Mouse (Mus musculus): ENCODE data around the gene Efna5. TPM values are rescaled to one million over a fixed set of nuclear protein-coding genes. Genes with fewer than 3 reads are reported as not detected.
A peak's percentile ranks its signal among the peaks of the same experiment; 100 is the strongest.

The Efna5 gene
- polyA plus RNA-seq, 1 experiment from 2014 or later = 65.4 TPM

DNA sequence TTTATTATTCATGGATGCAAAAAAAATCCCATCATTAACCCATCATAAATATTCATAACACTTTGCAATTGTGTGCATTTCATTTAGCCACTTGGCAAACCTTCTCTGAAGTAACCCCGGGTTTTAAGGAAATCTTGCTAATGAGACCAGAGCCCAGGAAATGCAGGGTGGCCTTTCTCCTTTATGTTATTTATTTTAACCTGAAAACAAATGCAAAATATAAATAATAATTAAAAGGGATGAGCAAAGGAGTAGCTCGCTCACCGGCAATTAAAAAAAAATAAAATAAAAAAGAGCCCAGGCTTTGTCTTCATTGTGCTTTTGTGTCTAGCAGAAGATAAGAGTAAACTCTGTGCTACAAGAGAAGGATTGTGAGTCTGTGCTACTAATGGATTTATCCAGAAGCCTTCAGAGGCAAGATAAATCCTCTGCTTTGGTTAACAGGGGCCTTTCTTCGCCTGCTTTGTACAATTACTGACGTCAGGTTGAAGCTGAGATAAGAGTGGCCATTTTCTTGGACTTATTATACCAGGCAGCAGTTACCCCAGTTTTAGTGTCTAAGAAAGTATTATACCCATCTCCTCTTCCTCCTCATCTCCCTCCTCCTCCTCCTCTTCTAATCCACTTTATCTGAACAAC, 288.6 kb downstream of the Efna5 start:
- Histone ChIP-seq H3K9me3 (ENCODE audit: control insufficient read depth, low read length) (no peaks in the 10 kb centered on the region), H3K4me3 (ENCODE audit: low read depth, low read length) (no peak overlapping the region), H3K27ac (ENCODE audit: low read depth, low read length) (no peak overlapping the region), H3K4me2 (ENCODE audit: low read depth, low read length) (no peak overlapping the region), H3K36me3 (ENCODE audit: control insufficient read depth, insufficient read depth, low read length) (no peaks in the 10 kb centered on the region), H3K9ac (replicated peaks; ENCODE audit: low read depth, low read length) (no peak overlapping the region), H3K27me3 (ENCODE audit: control insufficient read depth, insufficient read depth, low read length) (no peaks in the 10 kb centered on the region), H3K4me1 (ENCODE audit: control insufficient read depth, insufficient read depth, low read length) (no peaks in the 10 kb centered on the region)
- ATAC-seq (ENCODE audit: low read depth) = no peak
- 71% methylated on average over 5 of the region's 5 CpGs for WGBS

GRCm38 (mm10) chr17:62591581-62592435, 289.3 kb downstream of the Efna5 start:
- Histone ChIP-seq H3K27ac (ENCODE audit: low read depth, low read length) (no peak overlapping the region), H3K9ac (replicated peaks; ENCODE audit: low read depth, low read length) (no peak overlapping the region), H3K27me3 (ENCODE audit: control insufficient read depth, insufficient read depth, low read length) (no peaks in the 10 kb centered on the region), H3K36me3 (ENCODE audit: control insufficient read depth, insufficient read depth, low read length) (no peaks in the 10 kb centered on the region), H3K4me2 (ENCODE audit: low read depth, low read length) (no peak overlapping the region), H3K9me3 (ENCODE audit: control insufficient read depth, low read length) (no peaks in the 10 kb centered on the region), H3K4me3 (ENCODE audit: low read depth, low read length) (no peak overlapping the region), H3K4me1 (ENCODE audit: control insufficient read depth, insufficient read depth, low read length) (no peaks in the 10 kb centered on the region)
- 0 out of 2 replicates have a peak, but pooled peaks have one; percentile 4 for ATAC-seq (ENCODE audit: low read depth)
- WGBS = 66% methylated on average over 10 of the region's 10 CpGs

GRCm38 (mm10) chr17:62590685-62591460, 290.2 kb downstream of the Efna5 start:
- ATAC-seq (ENCODE audit: low read depth) = no peak
- no peak overlapping the region for H3K9ac ChIP-seq (replicated peaks; ENCODE audit: low read depth, low read length)
- H3K9me3 ChIP-seq (ENCODE audit: control insufficient read depth, low read length) = no peaks in the 10 kb centered on the region
- no peaks in the 10 kb centered on the region for H3K27me3 ChIP-seq (ENCODE audit: control insufficient read depth, insufficient read depth, low read length)
- H3K4me1 ChIP-seq (ENCODE audit: control insufficient read depth, insufficient read depth, low read length) = no peaks in the 10 kb centered on the region
- H3K4me3 ChIP-seq (ENCODE audit: low read depth, low read length) = no peak overlapping the region
- H3K27ac ChIP-seq (ENCODE audit: low read depth, low read length) = no peak overlapping the region
- WGBS = 76% methylated on average over 9 of the region's 9 CpGs
- no peaks in the 10 kb centered on the region for H3K36me3 ChIP-seq (ENCODE audit: control insufficient read depth, insufficient read depth, low read length)
- no peak overlapping the region for H3K4me2 ChIP-seq (ENCODE audit: low read depth, low read length)

DNA sequence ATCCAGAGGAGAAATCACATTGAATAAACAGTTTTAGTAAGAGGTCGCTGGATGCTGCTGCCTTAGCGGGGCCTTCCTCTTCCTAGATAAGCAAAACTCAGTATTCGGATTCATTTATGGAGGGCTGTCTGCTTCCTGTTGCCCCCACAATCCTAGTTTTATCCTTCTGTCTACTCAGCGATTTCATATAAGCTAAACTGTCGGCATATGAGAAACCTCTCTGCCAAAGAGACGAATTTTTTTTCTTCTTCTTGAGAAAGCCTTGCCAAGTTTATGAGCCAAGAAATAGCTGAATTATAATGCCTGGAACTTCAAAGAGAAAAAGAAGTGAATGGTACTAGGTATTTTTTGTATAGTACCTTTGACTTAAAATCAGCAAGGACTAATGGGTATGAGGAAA, 301.0 kb downstream of the Efna5 start:
- H3K36me3 ChIP-seq (ENCODE audit: control insufficient read depth, insufficient read depth, low read length) = no peaks in the 10 kb centered on the region
- no peak overlapping the region for H3K4me2 ChIP-seq (ENCODE audit: low read depth, low read length)
- no peak overlapping the region for H3K9ac ChIP-seq (replicated peaks; ENCODE audit: low read depth, low read length)
- no peaks in the 10 kb centered on the region for H3K4me1 ChIP-seq (ENCODE audit: control insufficient read depth, insufficient read depth, low read length)
- 79% methylated on average over 6 of the region's 6 CpGs for WGBS
- ATAC-seq (ENCODE audit: low read depth) = no peak
- no peaks in the 10 kb centered on the region for H3K27me3 ChIP-seq (ENCODE audit: control insufficient read depth, insufficient read depth, low read length)
- no peak overlapping the region for H3K4me3 ChIP-seq (ENCODE audit: low read depth, low read length)
- no peaks in the 10 kb centered on the region for H3K9me3 ChIP-seq (ENCODE audit: control insufficient read depth, low read length)
- no peak overlapping the region for H3K27ac ChIP-seq (ENCODE audit: low read depth, low read length)

DNA sequence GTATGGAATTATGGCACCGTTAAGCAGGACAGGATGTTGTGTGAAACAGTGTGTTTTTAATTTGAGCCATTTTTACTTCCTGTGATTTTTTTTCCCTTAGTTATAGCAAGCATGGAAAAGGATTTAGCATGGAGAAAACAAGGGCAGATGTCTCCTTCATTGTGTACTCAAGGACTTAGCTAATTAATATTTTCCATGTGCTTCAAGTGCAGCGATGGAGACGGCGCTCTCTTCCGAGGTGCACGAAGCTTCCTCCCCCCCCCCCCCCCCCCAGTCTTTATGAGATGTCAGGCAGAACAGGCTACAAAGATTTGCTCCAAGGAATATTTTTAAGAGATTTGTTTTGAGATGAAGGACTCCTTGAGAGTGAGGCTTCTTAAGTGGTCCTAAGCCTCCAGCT, 301.5 kb downstream of the Efna5 start:
- Histone ChIP-seq H3K4me3 (ENCODE audit: low read depth, low read length) (no peak overlapping the region), H3K27ac (ENCODE audit: low read depth, low read length) (no peak overlapping the region), H3K36me3 (ENCODE audit: control insufficient read depth, insufficient read depth, low read length) (no peaks in the 10 kb centered on the region), H3K9me3 (ENCODE audit: control insufficient read depth, low read length) (no peaks in the 10 kb centered on the region), H3K9ac (replicated peaks; ENCODE audit: low read depth, low read length) (no peak overlapping the region), H3K4me2 (ENCODE audit: low read depth, low read length) (no peak overlapping the region), H3K27me3 (ENCODE audit: control insufficient read depth, insufficient read depth, low read length) (no peaks in the 10 kb centered on the region), H3K4me1 (ENCODE audit: control insufficient read depth, insufficient read depth, low read length) (no peaks in the 10 kb centered on the region)
- no peak for ATAC-seq (ENCODE audit: low read depth)
- WGBS = 50% methylated on average over 6 of the region's 6 CpGs

- H3K9ac ChIP-seq (replicated peaks; ENCODE audit: low read depth, low read length) = no peak overlapping the region
- no peaks in the 10 kb centered on the region for H3K36me3 ChIP-seq (ENCODE audit: control insufficient read depth, insufficient read depth, low read length)
- H3K9me3 ChIP-seq (ENCODE audit: control insufficient read depth, low read length) = no peaks in the 10 kb centered on the region
- H3K27me3 ChIP-seq (ENCODE audit: control insufficient read depth, insufficient read depth, low read length) = no peaks in the 10 kb centered on the region
- no peak overlapping the region for H3K4me2 ChIP-seq (ENCODE audit: low read depth, low read length)
- H3K4me1 ChIP-seq (ENCODE audit: control insufficient read depth, insufficient read depth, low read length) = no peaks in the 10 kb centered on the region
- H3K27ac ChIP-seq (ENCODE audit: low read depth, low read length) = no peak overlapping the region
- H3K4me3 ChIP-seq (ENCODE audit: low read depth, low read length) = no peak overlapping the region
- 91% methylated on average over 9 of the region's 9 CpGs for WGBS
- no peak for ATAC-seq (ENCODE audit: low read depth)
Measured at GRCm38 (mm10) chr17:62574499-62575265, 306.4 kb downstream of the Efna5 start.

DNA sequence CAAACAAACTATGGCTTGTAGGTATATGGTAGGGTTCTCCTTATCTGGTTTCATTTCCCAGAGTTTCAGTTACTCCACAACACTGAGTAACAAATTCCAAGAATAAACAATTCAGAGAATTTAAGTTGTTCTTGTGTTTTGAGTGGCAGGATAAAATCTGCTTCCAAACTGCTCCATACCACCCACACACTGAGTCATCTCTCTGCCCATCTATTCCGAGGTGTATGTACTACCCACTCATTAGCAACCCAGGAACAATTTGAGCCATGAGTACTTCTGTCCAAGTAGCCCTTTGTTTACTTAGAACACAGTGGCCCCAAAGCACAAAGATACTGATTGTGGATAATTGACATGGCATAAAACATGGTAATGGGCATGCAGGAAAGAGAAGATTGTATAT, 311.0 kb downstream of the Efna5 start:
- no peak for ATAC-seq (ENCODE audit: low read depth)
- no peaks in the 10 kb centered on the region for H3K9me3 ChIP-seq (ENCODE audit: control insufficient read depth, low read length)
- H3K4me2 ChIP-seq (ENCODE audit: low read depth, low read length) = no peak overlapping the region
- no peaks in the 10 kb centered on the region for H3K36me3 ChIP-seq (ENCODE audit: control insufficient read depth, insufficient read depth, low read length)
- H3K4me1 ChIP-seq (ENCODE audit: control insufficient read depth, insufficient read depth, low read length) = peaks cover 7% of the 10 kb centered on the region; the same call in 1 of the 2 replicates
- H3K27me3 ChIP-seq (ENCODE audit: control insufficient read depth, insufficient read depth, low read length) = no peaks in the 10 kb centered on the region
- H3K27ac ChIP-seq (ENCODE audit: low read depth, low read length) = no peak overlapping the region
- H3K9ac ChIP-seq (replicated peaks; ENCODE audit: low read depth, low read length) = no peak overlapping the region
- no peak overlapping the region for H3K4me3 ChIP-seq (ENCODE audit: low read depth, low read length)
- 71% methylated on average over 1 of the region's 1 CpGs for WGBS

- H3K36me3 ChIP-seq (ENCODE audit: control insufficient read depth, insufficient read depth, low read length) = no peaks in the 10 kb centered on the region
- ATAC-seq (ENCODE audit: low read depth) = peak; percentile 63; the same call in 1 of the 2 replicates
Measured at GRCm38 (mm10) chr17:62568019-62568418, 313.1 kb downstream of the Efna5 start.

More at GRCm38 (mm10) chr17:62568019-62568418, 313.1 kb downstream of the Efna5 start:
- no peak overlapping the region for H3K4me2 ChIP-seq (ENCODE audit: low read depth, low read length)
- no peak overlapping the region for H3K4me3 ChIP-seq (ENCODE audit: low read depth, low read length)
- peaks cover 7% of the 10 kb centered on the region; the same call in 1 of the 2 replicates for H3K4me1 ChIP-seq (ENCODE audit: control insufficient read depth, insufficient read depth, low read length)
- WGBS = 16% methylated on average over 4 of the region's 4 CpGs
- H3K9ac ChIP-seq (replicated peaks; ENCODE audit: low read depth, low read length) = no peak overlapping the region
- no peaks in the 10 kb centered on the region for H3K9me3 ChIP-seq (ENCODE audit: control insufficient read depth, low read length)
- H3K27me3 ChIP-seq (ENCODE audit: control insufficient read depth, insufficient read depth, low read length) = no peaks in the 10 kb centered on the region
- H3K27ac ChIP-seq (ENCODE audit: low read depth, low read length) = no peak overlapping the region; the same call in 1 of the 2 replicates
